Mouse (Mus musculus): Measurements from ENCODE around the gene Fcrl6.
A peak's percentile ranks its signal among the peaks of the same experiment; 100 is the strongest.

The Fcrl6 gene

DNA sequence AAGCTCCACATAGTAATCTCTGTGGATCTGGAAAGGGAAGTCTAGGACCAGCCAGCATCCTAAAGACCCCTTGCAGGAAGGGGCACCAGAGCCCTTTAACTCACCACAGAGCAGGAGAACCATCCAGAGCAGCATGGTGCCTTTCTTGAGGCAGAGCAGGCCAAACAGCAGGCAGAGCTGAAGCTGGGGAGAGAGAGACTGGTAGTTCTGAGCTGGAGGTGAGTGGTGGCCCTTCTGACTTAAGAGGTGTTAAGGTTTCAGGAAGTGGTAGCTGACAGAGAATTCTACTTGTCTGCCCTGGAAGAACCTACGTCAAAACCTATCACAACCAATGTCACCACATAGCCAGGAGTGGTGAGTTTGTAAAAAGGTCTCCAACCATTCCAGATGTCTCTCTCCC, at the start of gene Fcrl6:
Gene Fcrl6 (minus strand): TSS at position 226 of the 400 bp plus-strand sequence.
- no peak for DNase-seq

DNA sequence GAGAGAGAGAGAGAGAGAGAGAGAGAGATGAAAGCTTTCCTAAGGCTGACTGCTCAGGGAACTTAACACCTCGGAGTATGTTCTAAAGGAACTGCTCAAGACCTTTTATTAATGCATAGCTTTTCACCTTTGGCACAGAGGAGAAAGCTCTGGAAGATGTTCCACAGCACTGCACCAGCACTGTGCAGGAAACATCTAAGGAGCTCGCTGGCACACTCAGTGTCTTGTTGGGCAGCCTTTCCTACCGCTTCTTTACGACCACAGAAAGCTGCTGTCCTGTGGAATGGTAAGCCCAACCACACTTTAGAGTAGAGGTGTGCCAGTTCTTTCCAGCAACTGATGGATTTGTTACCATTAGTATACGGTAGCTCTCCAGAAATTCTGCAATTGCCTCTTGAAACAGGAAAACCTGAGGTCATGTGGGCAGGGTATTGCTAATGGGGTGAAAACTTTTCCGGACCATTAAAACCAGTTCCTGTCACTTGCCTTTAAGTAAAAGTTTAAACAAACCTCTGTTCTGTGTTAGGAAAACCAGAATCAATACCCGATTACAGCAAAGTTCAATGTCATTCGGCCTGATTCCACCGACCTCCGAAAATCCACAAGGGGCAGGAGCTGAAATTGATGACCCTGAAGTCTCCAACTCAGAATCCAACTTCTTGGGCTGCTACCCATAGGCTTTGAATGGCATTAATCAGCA, 49.1 kb upstream of the Fcrl6 start:
- DNase-seq, result no peak

DNA sequence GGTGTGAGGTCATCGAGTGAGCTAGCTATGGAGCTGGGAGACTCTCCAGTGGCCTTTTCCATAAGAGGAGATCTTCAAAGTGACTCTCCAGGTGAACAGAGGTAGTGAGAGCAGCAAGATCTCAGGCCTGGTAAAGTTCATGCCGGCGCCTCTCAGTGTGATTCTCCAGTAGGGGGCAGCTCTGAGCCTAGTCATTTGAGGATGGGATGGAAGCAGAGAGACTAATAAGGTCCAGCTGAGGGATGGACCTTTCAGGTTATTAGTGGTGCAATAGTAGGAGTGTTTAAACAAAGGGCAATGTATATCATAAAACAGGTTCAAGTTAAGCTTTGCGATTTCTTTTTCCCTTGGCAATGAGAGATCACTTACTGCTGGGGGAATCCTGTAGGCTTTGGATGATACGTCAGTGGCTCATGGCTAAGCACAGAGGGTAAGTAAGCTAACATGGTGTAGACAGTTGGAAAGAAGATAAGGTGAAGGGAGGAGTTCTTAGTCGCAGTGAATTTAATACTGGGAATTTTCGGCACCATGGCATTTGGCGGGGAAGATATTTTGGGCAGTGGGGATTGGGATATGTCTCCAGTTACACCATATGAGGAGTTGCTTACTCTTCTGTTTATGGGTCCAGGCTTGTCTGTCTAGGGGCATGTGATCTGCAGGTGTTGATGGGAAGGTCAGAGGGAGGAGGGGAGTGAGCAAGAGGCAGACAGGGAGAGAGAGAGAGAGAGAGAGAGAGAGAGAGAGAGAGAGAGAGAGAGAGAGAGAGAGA, 48.4 kb upstream of the Fcrl6 start:
- no peak for DNase-seq

DNA sequence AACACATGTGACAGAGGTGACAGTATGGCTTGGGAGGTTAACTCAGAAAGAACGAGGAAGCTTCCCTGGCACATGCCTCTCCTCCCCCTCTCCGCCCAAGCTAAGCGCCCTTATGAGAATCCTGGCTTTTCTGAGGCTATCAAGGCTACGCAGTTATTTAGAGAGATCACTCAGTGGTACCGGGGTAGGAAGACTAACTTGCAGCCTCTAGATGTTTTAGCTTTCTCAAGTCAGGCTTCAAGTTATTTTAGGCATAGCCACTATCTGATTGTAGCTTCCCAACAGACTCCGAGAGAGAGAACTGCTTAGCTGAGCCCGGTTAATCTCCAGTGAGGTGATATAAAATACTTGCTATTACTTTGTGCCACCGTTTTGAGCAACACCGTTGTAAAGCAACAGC, 47.0 kb upstream of the Fcrl6 start:
- no peak for DNase-seq

DNA sequence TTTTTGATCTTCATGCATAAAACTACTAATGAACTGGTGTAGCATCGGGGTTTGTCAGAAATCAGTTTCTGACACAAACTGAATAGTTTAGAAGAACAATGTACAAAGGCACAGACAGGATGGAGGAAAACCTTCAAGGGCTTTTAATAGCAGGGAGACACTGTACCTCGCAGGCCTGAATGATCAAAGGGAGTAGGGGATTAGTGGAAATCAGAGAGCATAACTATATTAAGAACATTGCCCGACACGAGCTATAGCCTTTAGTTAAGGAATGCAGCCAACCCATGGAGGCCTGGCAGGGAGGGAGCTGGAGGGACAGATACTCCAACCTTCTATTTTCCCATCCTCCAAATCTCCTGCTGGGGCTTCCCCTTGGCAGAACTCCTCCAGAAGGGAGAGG, 44.9 kb upstream of the Fcrl6 start:
- DNase-seq, result no peak

DNA sequence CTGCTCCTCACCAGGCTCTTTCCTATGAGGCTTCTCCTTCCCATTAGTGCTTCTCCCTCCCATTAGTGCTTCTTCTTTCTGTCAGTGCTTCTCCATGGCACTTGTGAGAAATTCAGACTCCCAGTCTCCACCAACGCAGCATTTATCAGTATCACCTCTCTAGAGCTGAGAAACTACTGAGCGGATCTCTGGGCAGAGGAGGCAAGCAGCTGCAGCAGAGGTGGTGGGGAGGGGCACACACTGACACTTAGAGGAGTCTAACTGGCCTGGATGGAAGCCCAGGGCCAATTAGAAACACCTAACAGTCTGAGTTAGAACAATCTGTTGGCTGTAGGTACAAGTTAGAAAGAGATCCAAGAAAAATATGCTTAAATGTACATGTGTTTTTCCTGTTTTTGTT, 36.4 kb upstream of the Fcrl6 start:
- no peak for DNase-seq

DNA sequence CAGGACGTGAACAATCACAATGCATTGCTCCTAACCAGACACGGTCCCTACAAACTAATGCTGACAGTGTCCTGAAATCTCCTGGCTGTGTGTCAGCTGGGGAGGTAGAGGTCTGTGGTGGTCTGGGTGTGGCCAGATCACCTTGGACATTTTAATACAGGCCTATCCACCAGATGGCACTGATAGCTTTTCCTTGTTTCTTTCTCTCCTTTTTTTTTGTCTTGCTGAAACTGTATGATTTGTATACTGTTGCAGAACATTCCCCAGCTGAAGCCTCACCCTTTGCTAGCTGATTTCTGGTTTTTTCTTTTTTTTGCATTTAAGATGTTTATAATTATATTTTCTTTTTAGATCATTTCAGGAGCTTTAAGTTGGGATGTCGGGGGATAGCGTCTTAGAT, 35.5 kb upstream of the Fcrl6 start:
- DNase-seq, result no peak

DNA sequence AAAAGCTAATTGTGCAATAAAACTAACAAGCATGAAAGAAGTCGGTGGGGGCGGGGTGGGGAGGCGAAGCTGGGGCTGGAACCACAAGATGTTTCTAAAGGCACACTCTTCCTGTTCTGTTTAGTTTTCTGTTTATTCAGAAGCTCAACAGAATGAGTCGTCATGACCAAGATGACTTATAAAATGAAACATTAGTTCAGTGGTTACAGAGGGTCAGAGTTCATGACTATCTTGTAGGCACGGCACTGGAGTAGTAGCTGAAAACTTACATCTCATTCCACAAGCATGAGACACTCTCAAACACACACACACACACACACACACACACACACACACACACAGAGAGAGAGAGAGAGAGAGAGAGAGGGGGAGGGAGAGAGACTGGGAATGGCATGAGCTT, 33.9 kb upstream of the Fcrl6 start:
- DNase-seq, result no peak

DNA sequence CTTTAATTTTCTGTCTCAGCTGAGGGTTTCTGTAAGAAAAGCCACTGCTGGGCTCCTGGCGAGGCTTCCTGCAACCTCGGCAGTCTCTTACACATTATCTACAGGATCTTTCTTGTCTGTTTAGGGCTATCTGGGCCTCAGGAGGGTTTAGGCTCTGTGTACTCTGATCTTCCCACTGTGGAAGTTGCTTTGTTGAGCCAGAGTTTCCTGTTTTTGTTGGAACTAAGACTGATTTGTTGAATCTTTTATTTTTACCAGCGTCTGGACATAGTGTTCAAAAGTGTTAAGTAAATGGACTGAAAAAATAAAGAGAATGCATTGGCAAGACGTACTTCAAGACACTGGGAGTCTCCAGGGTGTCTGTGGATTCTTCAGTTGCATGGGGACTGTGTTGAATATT, 32.9 kb upstream of the Fcrl6 start:
- no peak for DNase-seq

DNA sequence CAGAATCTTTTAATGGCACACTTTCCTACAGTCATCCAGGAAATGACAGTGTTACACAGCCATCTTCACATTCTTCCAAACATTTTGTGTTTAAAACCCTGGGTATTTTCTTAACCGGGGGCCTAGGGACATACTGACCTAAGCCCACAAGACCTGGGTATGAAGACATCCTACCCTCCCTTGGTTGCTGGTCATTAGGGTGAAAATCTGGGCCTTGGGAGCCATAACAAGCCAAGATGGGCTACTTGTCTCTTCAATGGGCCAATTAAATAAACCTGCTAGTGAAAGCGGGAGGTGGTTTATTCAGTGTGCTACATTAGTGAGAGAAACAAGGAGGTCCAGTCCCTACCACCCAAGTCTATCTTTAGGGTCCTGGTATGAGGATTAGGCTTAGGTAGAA, 31.8 kb upstream of the Fcrl6 start:
- DNase-seq, result no peak

DNA sequence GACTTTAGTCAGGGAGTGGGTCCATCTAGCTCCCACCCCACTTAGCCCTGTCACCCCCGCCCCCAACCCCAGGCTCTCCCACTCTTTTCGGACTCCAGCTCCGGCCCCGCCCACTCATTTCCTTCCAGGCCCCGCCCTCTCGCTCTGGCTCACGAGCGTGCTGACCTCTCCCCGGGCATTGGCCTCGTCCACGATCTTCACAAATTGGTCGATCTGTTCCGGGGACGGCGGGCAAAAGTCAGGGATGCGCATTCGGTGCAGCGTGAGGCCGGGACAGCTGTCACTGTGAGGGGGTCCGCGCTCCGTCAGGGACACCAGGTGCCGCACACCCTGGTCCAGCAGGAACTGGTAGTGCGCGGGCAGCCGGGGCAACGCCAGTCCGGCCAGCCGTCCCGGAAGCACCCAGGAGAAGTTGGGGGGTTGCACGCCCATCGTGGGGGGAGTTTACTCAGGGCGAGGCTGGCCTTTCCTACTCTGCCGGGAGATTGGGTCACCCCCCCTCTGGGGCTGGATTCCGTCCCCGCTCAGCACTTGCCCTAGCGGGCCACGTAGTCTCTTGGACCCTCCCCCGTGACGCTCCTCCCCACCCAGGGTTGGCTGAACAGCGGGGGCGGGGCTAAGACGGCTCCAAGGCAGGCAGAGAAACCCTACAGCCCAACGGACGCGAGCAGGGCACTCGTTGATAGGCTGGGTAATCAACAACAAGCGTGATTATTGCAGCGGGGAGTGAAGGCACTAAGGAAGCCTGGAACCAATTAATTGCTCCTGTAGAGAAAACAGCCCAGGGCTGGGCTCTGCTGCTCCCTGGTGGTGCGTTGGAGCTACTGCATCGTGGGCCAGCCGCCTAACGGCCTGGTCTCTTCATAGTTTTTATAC, 30.3 kb upstream of the Fcrl6 start, which contains the start of gene Dusp23:
Gene Dusp23 (minus strand): TSS at position 512 of the 876 bp plus-strand sequence.
- peak; percentile 99 for DNase-seq

DNA sequence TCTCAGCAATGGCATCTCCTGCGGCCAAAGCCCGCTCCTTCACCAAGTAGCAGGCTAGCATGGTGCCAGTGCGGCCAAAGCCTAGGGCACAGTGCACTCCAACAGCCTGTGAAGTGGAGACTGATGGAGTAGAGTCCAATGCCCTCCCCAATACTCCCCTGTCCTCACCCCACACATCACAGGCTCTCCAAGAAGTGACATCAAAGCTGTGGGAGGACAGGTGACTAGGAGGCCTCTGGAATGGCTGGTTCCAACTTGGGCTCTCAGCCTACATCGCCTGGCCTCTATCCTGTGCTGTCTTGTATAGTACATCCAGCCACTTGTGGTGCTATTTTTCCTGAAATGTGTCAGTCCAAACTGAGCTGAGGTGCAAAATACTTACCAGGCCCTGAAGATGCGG, 29.4 kb upstream of the Fcrl6 start:
- no peak for DNase-seq

DNA sequence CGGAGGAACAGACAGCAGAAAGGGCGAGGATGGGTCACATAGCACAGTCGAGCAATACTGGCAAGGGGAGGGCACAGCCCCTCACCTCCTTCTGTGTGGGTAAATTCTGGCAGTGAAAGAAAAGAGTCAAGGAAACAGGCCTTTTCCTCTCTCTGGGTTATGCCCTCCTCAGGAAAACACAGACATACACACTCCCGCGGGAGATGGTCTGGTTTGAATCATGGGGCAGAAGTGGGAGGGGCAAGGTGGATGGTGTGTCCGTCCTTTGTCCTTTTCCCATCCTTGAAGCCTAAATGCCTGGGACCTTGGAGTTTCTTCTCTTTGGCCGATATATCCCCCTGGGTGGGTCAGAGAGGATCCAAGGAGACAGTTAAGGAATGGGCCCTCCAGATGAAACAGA, 27.5 kb upstream of the Fcrl6 start:
- DNase-seq, result no peak

DNA sequence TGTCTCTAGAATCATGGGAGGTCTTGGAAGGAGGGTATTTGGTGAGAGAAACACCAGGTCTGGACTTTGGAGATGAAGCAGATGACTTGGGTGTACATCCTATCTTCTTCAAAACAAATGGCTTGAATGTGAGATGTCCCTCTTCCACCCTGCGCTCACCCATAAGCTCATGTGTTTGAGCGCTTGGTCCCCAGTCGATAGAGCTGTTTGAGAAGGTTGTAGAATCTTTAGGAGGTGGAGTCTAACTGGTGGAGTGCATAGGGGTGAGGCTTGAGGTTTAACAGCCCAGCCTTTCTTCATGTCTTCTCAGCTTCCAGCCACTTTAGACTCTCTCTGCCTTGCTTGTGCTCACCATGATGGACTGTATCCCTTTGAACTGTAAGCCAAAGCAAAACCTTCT, 24.0 kb upstream of the Fcrl6 start:
- no peak for DNase-seq

DNA sequence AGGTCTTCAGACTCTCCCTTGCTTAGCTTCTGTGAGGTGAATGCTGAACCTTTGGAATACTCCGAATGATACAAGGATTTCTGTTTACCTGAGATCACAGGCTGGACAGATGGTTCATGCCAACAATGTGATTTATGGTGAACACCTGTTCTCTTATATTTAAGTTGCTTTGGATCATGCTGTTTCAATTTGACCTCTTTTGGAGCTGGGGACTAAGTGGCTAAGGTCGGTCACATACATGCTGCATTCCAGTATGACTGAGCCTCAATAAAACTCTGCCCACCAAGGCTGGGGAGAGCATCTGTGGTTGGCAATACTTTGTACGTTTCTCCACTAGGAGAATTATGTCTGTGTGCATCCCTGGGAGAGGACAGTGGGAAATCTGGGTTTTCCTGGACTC, 21.7 kb upstream of the Fcrl6 start:
- no peak for DNase-seq

DNA sequence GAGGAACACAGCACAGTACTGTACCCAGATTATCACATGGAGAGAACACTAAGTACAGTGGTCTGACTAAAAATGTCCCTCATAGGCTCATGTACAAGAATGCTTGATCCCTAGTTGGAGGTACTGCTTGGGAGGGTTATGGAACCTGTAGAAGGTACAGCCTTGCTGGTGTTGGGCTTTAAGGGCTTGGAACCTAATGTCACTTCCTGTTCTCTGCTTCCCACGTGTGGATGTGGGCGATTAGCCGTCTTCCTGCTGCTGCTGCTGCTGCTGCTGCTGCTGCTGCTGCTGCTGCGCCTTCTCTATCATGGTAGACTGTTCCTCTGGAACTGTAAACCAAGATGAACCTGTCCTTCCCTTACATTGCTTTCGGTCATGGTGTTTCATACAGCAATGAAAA, 21.2 kb upstream of the Fcrl6 start:
- DNase-seq, result no peak

DNA sequence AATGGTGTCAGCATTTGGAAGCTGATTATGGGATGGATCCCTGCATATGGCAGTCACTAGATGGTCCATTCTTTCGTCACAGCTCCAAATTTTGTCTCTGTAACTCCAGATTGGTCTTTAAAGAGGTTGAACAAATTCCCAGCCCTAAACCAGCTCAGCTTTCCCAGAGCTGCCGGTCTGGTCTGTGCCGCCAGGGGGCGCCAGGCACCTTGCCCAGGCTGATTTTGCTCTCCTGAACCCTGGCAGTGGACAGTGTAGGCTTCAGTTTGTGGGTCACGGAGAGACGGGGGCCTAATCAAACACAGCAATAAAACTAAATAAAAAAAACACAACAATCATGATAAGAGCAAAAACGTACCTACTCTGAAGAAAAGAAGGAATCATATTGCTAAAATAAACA, 16.9 kb upstream of the Fcrl6 start:
- peak; percentile 57 for DNase-seq

DNA sequence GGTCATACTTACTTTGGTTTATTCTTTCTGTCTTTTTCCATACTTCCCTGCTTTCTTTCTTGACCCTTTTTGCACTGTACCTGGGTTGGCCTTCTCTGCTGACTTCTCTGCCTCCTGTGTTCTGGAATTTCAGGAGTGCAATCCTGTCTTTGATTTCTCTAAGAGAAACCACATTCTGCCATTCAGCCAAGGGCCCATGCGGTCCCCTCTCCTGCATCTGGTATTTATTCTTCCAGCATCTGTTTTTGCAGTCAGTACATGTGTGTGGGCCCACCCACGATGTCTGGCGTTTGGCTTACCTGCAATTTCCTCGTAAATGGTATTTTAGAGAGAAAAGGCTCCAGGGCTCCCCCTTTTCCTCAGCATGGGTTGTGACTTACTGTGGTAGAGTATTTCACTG, 15.8 kb upstream of the Fcrl6 start:
- DNase-seq, result no peak

DNA sequence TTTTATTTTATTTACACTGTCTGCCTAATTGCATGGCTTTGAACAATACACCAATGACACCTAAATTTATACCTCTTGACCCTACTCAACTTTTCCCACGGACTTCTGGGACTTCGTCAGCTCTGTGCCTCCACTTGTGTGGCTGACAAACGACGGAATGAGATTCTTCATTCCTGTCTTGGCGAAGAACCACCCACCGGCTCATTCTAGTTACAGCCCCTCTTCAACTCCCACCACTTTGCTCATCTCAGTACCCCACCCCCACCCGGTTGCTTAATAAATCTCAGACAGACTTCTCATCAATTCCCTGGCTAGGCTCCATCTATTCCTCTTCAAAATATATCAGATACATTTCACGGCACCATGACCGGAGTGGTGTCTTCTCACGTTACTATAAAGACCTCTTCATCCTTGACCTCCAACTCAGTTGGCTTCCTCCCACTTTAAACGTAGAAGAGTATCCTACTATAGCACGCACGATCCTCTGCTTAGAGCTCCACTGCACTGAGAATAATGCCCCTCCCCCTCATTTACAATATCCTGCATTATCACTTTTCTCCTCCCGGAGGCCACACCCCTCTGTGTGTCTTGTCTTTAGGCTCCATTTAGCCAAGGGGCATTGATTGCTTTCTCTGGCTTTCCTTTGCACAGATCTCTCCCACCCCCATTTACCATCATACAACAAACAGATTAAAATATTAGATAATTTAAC, 15.2 kb upstream of the Fcrl6 start:
- no peak for DNase-seq

DNA sequence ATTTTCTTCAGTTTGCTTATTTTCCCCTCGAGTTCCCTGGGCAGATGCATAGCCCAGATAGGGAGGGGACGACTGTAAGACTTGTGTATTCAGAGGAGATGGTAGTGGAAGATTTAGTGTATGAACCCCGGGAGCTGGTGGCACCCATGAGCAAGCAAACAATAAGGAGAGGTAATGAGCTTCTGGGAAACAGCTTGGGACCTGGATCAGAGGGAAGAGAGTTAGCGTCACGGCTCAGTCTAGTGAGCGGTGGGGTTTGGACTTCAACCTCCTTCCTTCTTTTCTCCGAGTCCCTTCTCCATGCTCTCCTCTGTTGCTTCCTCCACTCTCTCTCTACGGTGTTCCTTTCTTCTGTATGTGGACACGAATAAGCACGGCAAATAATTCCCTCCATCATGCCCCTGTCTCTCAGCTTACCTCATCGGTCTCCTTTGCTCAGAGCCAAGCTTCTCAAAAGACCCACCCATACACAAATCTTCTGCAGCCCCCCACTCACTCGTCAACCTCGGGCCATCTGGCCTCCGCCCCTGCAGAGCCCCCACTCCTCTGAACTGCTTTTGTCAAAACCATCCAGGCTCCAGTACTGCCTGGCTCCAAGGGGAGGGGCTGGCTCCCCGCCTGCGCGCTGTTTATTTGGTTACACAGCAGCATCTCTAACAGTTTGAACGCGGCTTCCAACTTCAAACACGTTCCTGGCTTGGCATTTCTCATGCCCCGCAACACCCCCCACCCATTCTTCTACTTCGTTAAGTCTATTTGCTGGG, 14.4 kb upstream of the Fcrl6 start:
- no peak for DNase-seq

DNA sequence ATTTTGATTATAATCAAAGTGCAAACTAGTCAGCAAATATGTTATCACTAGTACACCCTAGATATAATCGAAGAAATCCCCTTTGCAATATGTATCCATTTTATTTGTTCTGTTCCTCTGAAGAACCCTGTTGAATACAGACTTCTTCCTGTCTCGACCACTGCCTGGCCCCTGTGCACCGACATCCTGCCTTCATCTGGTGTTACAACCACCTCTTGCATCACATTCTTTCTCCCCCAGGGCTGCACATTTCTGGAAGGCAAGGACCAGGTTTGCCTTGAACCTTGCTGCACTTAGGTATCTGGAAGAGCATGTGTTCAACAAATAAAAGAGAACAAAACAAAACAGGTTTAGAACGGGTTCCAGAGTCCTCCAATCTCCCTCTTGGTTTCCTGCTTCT, 13.1 kb upstream of the Fcrl6 start:
- no peak for DNase-seq

DNA sequence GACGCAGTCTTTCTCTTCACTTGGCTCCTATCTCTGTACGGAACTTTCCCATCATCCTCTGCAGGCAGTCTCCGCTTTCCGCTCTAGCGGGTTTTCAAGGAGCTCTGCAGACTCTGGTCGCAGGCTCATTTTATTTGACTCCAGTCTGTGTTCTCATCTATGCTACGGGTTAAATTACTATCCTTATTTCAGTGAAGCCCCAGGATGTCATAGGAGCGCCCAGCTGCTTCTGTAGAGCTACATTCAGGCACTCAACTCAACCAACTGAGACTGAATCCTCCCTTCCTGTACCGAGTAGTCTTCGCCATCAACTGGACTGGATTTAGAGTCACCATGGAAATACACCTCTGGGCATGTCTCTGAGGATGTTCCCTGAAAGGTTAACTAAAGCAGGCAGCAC, 12.3 kb upstream of the Fcrl6 start:
- no peak for DNase-seq
